Mouse (Mus musculus) brown adipose tissue, adult 24 weeks (tissue): ENCODE results near the gene Fam227a. TPM values are rescaled to one million over a fixed set of nuclear protein-coding genes. Genes with fewer than 3 reads are reported as not detected.

Experiments
- H3K27ac ChIP-seq: fragments of 200-500 bp; replicated peaks from 2 replicates; pipeline ENCODE4 v1.5.1; 2012; ENCODE audit warnings: low read depth, mild to moderate bottlenecking, low read length
- H3K4me1 ChIP-seq: fragments of 200-500 bp; 2 replicates; pipeline ENCODE4 v1.6.1; 2012; ENCODE audit warnings: low read length, mixed read lengths; ENCODE audit not compliant: control insufficient read depth, insufficient read depth, insufficient read length
- H3K4me3 ChIP-seq: fragments of 200-500 bp; 2 replicates; pipeline ENCODE4 v1.5.1; 2012; ENCODE audit warnings: low read depth, mild to moderate bottlenecking, low read length, moderate library complexity; ENCODE audit not compliant: insufficient read depth
- polyA plus RNA-seq: library from polyadenylated mRNA; stranded (reverse); fragments of >200 nt; gene quantifications from 2 replicates; pipeline ENCODE4 v1.2.4, GENCODE M21; 2012; ENCODE audit not compliant: missing spikeins, insufficient read depth, insufficient read length

Gene Fam227a
- polyA plus RNA-seq, 1 experiment = 0.32 TPM

DNA sequence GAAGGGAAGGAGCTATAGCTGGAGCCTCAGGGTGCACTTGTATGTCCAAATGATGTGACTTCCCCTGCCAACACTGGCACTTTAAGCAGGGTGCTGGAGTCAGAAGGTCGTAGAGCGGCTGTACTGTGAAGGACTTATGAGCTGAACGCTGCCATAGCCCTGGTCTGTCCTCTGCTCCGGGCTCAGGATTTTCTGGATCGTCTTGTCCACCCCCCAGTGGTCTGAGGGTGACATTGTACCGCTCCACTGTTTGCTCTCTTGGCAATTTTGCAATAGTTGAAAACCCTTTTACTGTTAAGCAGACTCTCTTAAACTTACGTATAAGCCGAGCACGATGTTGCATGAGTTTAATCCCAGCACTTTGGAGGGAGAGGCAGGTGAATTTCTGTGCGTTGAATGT, 10.4 kb upstream of the Fam227a start:
- H3K4me1 ChIP-seq = 0 out of 2 replicates have a peak, but pooled peaks cover 5% of the 10 kb centered on the region
- no peak overlapping the region for H3K27ac ChIP-seq
- H3K4me3 ChIP-seq = no peak overlapping the region

DNA sequence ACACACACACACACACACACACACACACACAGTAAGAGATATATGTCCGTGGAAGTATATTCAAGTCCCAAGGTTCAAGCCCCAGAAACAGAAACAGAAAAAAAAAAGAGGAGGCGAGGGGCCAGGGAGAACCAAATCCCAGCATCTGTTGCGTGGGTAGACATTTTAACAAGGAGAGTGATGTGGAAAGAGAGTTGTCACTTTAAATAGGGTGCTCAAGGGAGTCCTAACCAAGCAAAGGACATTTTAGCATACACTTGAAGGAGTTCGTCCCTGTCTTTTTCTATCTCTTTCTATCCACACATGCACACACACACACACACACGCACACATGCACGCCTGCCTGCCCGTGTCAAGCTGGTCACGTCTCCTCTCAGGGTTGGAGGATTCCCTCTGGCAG, 5.9 kb upstream of the Fam227a start:
- no peak overlapping the region for H3K27ac ChIP-seq
- no peaks in the 10 kb centered on the region for H3K4me1 ChIP-seq
- H3K4me3 ChIP-seq = no peak overlapping the region

DNA sequence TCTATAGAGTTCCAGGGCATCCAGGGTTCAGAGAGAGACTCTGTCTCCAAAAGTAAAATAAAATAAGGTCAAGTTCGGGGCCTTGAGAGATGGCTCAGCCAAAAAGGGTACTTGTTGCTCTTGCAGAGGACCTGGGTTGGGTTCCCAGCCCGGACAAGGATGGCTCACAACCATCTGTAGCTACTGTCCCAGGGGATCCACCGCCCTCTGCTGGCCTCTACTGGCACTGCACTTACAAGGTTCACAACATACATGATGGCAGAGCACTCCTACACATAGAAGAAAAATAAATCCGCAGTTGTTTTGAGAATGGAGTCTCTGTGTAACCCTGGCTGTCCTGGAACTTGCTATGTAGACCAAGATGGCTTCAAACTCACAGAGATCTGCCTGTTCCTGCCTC, 3.1 kb upstream of the Fam227a start:
- no peak overlapping the region for H3K27ac ChIP-seq
- H3K4me3 ChIP-seq = no peak overlapping the region
- H3K4me1 ChIP-seq = no peaks in the 10 kb centered on the region

DNA sequence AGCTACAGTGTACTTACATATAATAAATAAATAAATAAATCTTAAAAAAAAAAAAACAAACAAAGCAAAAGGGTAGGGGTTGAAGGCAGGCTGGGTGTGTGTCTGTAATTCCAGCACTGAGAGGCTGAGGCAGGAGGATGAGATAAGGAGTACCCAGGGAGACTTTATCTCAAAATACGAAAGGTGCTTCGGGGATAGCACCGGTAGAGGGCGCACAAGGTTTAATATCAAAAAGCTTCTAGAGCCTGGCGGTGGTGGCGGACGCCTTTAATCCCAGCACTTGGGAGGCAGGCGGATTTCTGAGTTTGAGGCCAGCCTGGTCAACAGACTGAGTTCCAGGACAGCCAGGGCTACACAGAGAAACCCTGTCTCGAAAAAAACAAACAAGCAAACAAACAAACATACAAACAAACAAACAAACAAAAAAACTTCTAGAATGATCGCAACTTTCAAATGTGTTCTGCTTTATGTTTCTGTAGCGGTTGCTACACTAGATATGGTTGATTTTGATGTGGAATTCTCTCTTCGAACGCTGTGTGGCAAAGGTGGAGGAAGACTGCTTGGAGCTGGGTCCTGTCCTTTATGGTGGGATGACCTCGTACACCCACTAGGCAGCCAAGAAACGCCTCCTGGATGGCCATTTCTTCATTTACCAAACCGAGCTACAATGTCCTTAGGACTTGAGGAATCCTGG, 772 bp downstream of the Fam227a start:
- Histone ChIP-seq H3K4me1 (no peaks in the 10 kb centered on the region), H3K4me3 (peak overlapping the region; percentile 71), H3K27ac (peak overlapping the region; percentile 98)

DNA sequence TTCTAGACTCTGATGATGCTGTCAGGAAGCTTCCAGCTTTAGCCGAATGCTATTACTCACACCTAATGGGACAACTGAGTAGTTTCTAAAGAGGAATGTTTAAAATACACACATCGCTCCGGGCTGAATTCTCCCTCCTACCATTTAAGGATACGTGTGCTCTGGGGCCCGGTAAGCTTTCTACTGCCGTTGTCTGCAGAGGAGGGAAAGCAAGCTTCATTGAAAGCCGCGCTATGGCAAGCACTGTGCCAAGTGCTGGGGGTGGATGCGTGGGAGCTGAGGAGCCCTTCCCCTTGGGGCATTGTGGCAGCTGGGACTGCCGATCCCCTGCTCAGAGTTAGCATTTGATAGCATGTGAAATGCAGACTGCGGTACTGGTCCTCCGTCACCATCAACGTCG, 2.3 kb downstream of the Fam227a start:
- H3K4me1 ChIP-seq = no peaks in the 10 kb centered on the region
- H3K27ac ChIP-seq = no peak overlapping the region
- H3K4me3 ChIP-seq = no peak overlapping the region

DNA sequence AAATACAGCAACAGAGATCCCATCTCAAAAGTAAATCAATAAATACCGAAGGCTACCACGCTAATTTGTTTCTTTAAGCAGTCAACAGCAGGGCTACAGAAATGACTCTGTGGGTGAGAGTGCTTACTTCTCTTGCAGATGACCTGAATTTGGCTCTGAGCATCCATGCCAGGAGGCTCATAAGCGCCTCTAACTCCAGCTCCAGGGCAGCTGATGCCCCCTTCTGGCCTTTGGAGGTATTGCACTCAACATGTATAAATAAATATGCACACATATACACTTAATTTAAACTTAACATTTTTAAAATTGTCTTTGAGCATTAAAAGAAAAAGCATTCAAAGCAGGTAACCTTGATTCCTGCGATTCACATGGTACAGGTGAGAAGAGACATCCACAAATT, 7.3 kb downstream of the Fam227a start:
- no peaks in the 10 kb centered on the region for H3K4me1 ChIP-seq
- H3K4me3 ChIP-seq = no peak overlapping the region
- H3K27ac ChIP-seq = no peak overlapping the region

DNA sequence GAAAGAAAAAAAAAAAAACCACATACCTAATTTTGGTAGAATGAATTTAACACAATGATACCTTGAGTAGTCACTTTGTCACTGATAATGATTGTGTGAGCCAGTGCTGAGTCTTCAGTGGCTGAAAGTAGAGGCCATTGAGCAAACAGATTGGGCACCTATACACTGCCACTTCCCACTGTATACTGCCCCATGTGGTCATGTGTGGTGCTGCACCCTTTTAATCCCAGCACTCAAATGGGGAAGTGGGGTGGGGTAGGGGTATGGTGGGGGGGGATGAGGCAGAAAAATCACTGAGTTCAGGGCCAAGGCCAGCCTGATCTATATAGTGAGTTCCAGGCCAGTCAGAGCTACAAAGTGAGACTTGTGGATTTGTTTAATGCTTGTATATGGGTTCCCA, 8.2 kb downstream of the Fam227a start:
- Histone ChIP-seq H3K4me1 (no peaks in the 10 kb centered on the region), H3K4me3 (no peak overlapping the region), H3K27ac (no peak overlapping the region)

DNA sequence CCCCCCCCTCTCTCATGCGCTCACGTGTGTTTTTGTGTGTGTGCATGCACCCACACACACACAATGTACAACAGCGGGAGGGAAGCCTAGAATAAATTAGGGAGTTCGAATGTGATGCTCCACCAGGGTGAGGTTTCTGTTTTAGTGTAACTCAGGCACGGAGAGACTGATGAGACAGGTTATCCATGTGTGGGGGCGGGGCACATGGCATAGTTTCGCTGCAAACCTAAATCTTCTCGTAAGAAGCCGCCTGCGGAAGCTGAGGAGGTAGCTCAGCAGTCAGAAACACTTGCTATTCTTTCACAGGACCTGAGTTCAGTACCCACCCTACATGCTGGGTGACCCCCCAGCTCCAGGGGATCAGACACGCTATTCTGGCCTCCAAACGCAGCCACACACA, 10.6 kb downstream of the Fam227a start:
- no peak overlapping the region for H3K27ac ChIP-seq
- no peaks in the 10 kb centered on the region for H3K4me1 ChIP-seq
- no peak overlapping the region for H3K4me3 ChIP-seq

DNA sequence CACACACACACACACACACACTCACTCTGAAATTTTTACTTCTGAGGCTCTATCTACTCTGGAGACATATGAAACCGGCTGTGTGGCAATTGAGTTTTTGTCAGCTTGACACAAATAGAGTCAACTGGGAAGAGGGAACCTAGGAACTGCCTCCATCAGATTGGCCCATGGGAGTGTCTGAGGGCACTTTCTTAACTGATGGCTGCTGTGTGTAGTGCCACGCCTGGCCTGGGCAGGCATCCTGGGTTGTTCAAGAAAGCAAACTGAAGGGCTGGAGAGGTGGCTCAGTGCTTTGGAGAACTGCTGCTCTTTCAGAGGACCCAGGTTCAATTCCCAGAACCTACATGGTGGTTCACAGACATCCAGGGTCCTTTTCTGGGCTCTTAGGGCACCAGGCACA, 13.3 kb downstream of the Fam227a start:
- H3K4me1 ChIP-seq = no peaks in the 10 kb centered on the region
- H3K4me3 ChIP-seq = no peak overlapping the region
- no peak overlapping the region for H3K27ac ChIP-seq

DNA sequence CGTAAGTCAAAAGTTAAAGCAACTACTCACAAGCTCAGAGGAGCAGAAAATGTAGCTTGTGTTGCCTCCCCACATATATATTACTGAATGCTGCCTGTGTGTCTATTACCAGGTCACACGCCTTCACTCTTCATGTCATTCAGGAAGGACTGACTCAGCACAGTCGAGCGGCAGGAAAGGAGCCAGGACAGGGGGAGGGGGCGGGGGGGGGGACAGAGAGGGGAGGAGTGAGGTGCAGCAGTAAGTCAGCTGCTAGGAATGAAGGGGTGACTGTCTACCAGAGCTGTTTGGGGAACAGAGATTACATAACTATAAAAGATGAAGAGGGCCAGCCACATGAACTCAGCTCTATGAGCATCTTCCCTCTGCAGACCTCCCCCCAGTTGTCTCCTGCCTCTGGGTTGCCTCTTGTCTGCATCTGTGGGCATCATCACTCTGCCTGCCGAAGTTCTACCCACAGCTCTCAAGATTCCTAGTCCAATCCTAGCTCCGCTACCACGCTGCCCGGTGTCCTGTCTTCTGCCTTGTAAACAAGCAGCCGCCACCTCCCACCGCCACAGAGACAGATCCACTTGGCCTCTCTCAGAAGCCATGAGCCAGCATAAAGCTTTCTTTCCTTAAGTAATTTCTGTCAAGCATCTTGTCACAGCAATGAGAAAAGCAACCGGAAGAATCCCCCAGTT, 17.5 kb downstream of the Fam227a start:
- Histone ChIP-seq H3K4me3 (no peak overlapping the region), H3K27ac (no peak overlapping the region), H3K4me1 (no peaks in the 10 kb centered on the region)

DNA sequence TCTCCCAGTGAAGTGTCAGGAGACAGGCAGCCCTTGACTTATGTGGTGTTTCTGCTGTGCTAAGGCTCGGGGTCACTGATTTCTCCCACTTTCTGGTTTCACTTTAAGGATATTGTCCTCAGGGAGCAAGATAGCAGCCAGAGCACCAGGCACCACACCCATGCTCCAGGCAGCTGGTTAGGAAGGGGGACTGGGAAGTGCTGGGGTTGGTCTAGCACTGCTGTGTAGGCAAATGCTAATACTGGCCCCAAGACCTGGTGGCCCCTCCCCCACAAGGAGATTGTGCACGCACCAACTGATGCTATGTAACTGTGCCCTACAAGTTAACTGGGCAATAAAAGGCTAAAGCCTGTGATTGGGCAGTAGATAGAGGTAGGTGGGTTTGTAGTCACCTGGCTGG, 28.3 kb downstream of the Fam227a start:
- Histone ChIP-seq H3K27ac (no peak overlapping the region), H3K4me3 (no peak overlapping the region), H3K4me1 (no peaks in the 10 kb centered on the region)

DNA sequence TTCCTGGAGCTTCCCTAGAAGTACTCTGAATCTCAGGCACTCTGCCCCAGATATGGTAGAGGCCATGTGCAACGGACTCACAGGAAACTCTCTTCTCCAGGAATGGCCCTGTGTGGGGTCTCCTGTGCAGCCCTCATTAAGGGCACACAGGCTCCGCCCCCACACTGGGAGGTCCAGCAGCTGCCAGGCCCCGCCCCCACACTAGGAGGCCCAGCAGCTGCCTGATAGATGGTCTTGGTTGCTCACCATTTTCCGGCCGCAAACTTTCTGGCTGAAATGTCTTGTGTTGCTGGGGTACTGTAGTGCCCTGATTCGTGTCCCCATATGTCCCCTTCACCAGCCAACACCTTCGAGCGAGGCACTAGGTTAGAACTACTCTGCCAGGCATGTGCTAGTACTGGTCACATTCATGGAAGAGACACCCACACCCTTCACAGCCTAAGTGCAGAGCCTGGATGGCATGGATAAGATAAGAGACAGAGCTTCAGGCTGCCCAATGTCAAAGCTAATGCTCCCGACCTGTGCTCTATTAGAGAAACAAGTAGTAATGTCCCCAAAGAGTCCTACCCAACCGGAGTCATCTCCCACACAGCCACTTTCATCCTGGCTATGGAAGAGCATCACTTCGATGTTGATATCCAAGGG, 38.9 kb downstream of the Fam227a start:
- no peaks in the 10 kb centered on the region for H3K4me1 ChIP-seq
- no peak overlapping the region for H3K27ac ChIP-seq
- H3K4me3 ChIP-seq = no peak overlapping the region

DNA sequence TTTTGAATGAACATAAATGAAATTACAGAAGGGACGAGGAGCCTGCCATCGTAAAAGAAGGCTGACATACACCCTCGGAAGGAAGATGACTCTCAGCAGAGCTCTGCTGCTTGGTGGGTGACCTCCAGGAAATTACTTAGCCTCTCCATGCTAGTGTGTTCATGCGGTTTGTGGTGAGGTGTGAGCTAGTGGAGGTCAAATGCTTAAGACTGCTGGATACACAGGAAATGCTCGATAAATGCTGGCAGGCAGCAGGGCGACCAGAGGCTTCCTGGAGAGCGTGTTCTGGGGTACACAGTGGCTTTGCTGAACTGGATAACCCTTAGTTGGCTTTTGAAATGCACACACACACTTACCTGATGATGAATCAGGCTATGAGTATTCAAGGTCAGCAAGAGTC, 40.3 kb downstream of the Fam227a start:
- Histone ChIP-seq H3K4me3 (no peak overlapping the region), H3K27ac (no peak overlapping the region), H3K4me1 (no peaks in the 10 kb centered on the region)

DNA sequence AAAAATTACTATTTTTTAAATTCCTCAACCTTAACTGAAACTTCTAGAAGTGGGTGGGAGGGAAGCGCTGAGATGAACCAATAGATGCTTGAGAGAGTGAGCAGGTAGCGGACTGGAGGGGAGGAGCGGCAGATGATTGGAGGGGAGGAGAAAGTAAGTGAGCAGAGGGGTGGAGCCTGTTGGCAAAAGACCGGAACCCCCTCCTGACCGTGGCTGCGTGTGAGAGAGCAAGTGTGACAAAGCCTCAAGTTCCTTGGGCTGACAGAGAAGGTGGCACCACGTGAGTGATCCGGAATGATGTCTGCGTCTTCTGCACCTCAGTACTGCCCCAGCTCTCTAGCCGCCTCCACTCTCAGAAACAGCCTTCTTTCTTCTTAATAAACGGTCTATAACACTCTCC, 41.6 kb downstream of the Fam227a start:
- no peaks in the 10 kb centered on the region for H3K4me1 ChIP-seq
- H3K27ac ChIP-seq = no peak overlapping the region
- H3K4me3 ChIP-seq = no peak overlapping the region

DNA sequence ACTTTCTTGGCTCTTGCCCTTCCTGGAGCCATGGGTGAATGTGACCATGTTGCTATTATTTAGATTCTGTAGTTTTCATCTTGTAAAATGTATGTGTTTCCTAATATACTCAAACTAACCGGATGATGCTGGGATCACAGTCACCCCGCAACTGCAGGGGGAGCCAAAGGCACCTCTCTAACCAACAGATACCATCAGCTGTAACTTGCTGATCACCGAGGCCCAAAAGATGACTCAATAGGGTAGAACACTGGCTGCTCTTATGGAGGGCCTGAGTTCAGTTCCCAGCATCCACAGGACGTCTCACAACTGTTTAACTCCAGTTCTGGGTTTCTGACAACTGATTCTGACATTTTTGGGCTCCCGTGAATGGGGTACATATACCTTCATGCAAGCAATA, 42.0 kb downstream of the Fam227a start:
- H3K27ac ChIP-seq = no peak overlapping the region
- no peak overlapping the region for H3K4me3 ChIP-seq

DNA sequence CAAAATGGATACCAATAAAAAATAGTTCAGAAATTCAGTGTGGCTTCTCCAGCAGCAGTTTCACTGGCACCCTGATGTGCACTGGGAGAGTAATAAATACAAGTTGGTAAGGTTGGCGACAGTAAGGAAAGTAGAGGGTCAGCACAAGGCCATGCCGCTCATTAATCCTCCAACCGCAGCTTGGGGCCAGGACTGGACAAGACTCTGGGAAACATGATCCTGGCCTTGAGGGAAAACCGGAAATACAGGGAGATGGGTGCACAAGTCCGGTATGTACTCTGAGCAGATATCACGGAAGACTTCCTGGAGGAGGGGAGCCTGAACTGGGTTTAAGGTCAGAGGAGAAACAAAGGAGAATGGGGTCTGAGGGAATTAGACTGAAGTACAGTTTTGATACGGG, 43.3 kb downstream of the Fam227a start:
- H3K4me3 ChIP-seq = no peak overlapping the region
- H3K27ac ChIP-seq = no peak overlapping the region
- H3K4me1 ChIP-seq = no peaks in the 10 kb centered on the region

More for the DNA sequence above, 42.0 kb downstream of the Fam227a start:
- no peaks in the 10 kb centered on the region for H3K4me1 ChIP-seq
